Mouse (Mus musculus) liver, embryonic 11.5 days (tissue): ENCODE measurements around the gene Usp33. TPM values are rescaled to one million over a fixed set of nuclear protein-coding genes. Genes with fewer than 3 reads are reported as not detected.
"Not testable (repeated sequence)": the region's sequence is repeated elsewhere in the genome, so short reads cannot be mapped to it uniquely, and the experiment has no call there.

ENCODE experiments used
- ATAC-seq: fragments of 200-750 bp; cut with Nextera tagmentation; replicated peaks from 2 replicates; pipeline ENCODE4 v1.8.0; 2017; ENCODE audit warnings: moderate number of reproducible peaks, mild to moderate bottlenecking, moderate TSS enrichment, moderate library complexity; ENCODE audit not compliant: low FRiP score
- DNase-seq: peaks from one replicate; pipeline ENCODE4 v3.0.0-alpha.2; 2017; ENCODE audit warnings: low spot score
- H3K27ac ChIP-seq: fragments of 300-500 bp; sonication (generic); 2 replicates; pipeline ENCODE4 v1.5.1; 2014; ENCODE audit warnings: mild to moderate bottlenecking, low read depth, low read length, control low read depth
- H3K27me3 ChIP-seq: fragments of 300-500 bp; sonication (generic); replicated peaks from 2 replicates; pipeline ENCODE4 v1.6.1; 2014; ENCODE audit warnings: low read length, mixed read lengths; ENCODE audit not compliant: control insufficient read depth, insufficient read depth
- H3K36me3 ChIP-seq: fragments of 300-500 bp; sonication (generic); 2 replicates; pipeline ENCODE4 v1.6.1; 2014; ENCODE audit warnings: mild to moderate bottlenecking, low read length, moderate library complexity, mixed read lengths; ENCODE audit not compliant: control insufficient read depth, insufficient read depth
- H3K4me1 ChIP-seq: fragments of 300-500 bp; sonication (generic); replicated peaks from 2 replicates; pipeline ENCODE4 v1.6.1; 2014; ENCODE audit warnings: low read length, mixed read lengths; ENCODE audit not compliant: control insufficient read depth, insufficient read depth
- H3K4me2 ChIP-seq: fragments of 300-500 bp; sonication (generic); 2 replicates; pipeline ENCODE4 v1.6.1; 2014; ENCODE audit warnings: mild to moderate bottlenecking, control low read depth, moderate library complexity
- H3K4me3 ChIP-seq: fragments of 300-500 bp; sonication (generic); 2 replicates; pipeline ENCODE4 v1.5.1; 2014; ENCODE audit warnings: low read depth, low read length, control low read depth
- H3K9ac ChIP-seq: fragments of 300-500 bp; sonication (generic); 2 replicates; pipeline ENCODE4 v1.6.1; 2014; ENCODE audit warnings: low read depth, low read length, control low read depth
- H3K9me3 ChIP-seq: fragments of 300-500 bp; sonication (generic); 2 replicates; pipeline ENCODE4 v1.6.1; 2016; ENCODE audit warnings: low read length, inconsistent platforms, mixed read lengths; ENCODE audit not compliant: control insufficient read depth
- WGBS: fragments of 180-500 bp; shearing (Covaris S2); extraction: QIAGEN DNeasy Blood & Tissue Kit; methylation state at CpG from one replicate; pipeline ENCODE4 v1.1.7; 2014; 5-methylcytosine and 5-hydroxymethylcytosine counted together
- polyA plus RNA-seq: library from polyadenylated mRNA; unstranded; fragments of >200 nt; fragmentation: Nextera tagmentation; extraction: Ambion mirVana; gene quantifications from 2 replicates; pipeline ENCODE4 v1.2.1, GENCODE M21; 2014

Gene Usp33
- polyA plus RNA-seq, 1 experiment from 2014 or later = 42.0 TPM

GRCm38 (mm10) chr3:152309250-152309645 lies 37.0 kb upstream of the Usp33 start:
- no peak overlapping the region for H3K4me2 ChIP-seq
- no peaks in the 10 kb centered on the region for H3K9me3 ChIP-seq
- DNase-seq (no peak), ATAC-seq (0 out of 2 replicates have a peak, but pooled peaks have one; percentile 11)
- H3K27me3 ChIP-seq = no peaks in the 10 kb centered on the region
- WGBS = 83% methylated on average over 9 of the region's 9 CpGs
- H3K4me1 ChIP-seq = peaks cover 15% of the 10 kb centered on the region
- peak overlapping the region; percentile 41; the same call in 1 of the 2 replicates for H3K27ac ChIP-seq
- no peak overlapping the region for H3K9ac ChIP-seq
- H3K36me3 ChIP-seq = peaks cover 7% of the 10 kb centered on the region
- no peak overlapping the region for H3K4me3 ChIP-seq

- H3K36me3 ChIP-seq, H3K9ac ChIP-seq, H3K4me1 ChIP-seq, H3K9me3 ChIP-seq, H3K27me3 ChIP-seq, DNase-seq, H3K4me3 ChIP-seq, ATAC-seq, H3K27ac ChIP-seq, H3K4me2 ChIP-seq: not testable (repeated sequence)
- WGBS = 79% methylated on average over 14 of the region's 14 CpGs
Observed at GRCm38 (mm10) chr3:152314666-152315065, 31.6 kb upstream of the Usp33 start.

GRCm38 (mm10) chr3:152315613-152316012 lies 30.7 kb upstream of the Usp33 start:
- Histone ChIP-seq H3K27ac (no peak overlapping the region), H3K36me3 (peaks cover 9% of the 10 kb centered on the region), H3K9me3 (no peaks in the 10 kb centered on the region), H3K4me3 (no peak overlapping the region), H3K4me1 (0 out of 2 replicates have a peak, but pooled peaks cover 2% of the 10 kb centered on the region), H3K4me2 (no peak overlapping the region), H3K9ac (no peak overlapping the region), H3K27me3 (no peaks in the 10 kb centered on the region)
- ATAC-seq (peak; percentile 92), DNase-seq (peak; percentile 76)
- 12% methylated on average over 7 of the region's 7 CpGs for WGBS

GRCm38 (mm10) chr3:152316447-152317173 lies 29.7 kb upstream of the Usp33 start:
- peaks cover 13% of the 10 kb centered on the region for H3K36me3 ChIP-seq
- DNase-seq, H3K27ac ChIP-seq, H3K4me1 ChIP-seq, H3K27me3 ChIP-seq, H3K4me3 ChIP-seq, H3K9me3 ChIP-seq, H3K9ac ChIP-seq, H3K4me2 ChIP-seq: not testable (repeated sequence)
- 62% methylated on average over 9 of the region's 9 CpGs for WGBS
- 0 out of 2 replicates have a peak, but pooled peaks have one; percentile 33 for ATAC-seq

GRCm38 (mm10) chr3:152320972-152321645 lies 25.2 kb upstream of the Usp33 start:
- WGBS = 89% methylated on average over 10 of the region's 10 CpGs
- H3K9ac ChIP-seq = no peak overlapping the region
- peaks cover 8% of the 10 kb centered on the region; the same call in 1 of the 2 replicates for H3K36me3 ChIP-seq
- H3K4me1 ChIP-seq = 0 out of 2 replicates have a peak, but pooled peaks cover 2% of the 10 kb centered on the region
- no peak overlapping the region for H3K4me3 ChIP-seq
- H3K9me3 ChIP-seq = no peaks in the 10 kb centered on the region
- DNase-seq (no peak), ATAC-seq (no peak)
- no peak overlapping the region for H3K27ac ChIP-seq
- H3K27me3 ChIP-seq = no peaks in the 10 kb centered on the region
- H3K4me2 ChIP-seq = no peak overlapping the region

GRCm38 (mm10) chr3:152321765-152322547 lies 24.3 kb upstream of the Usp33 start:
- Histone ChIP-seq H3K9ac (no peak overlapping the region), H3K4me1 (0 out of 2 replicates have a peak, but pooled peaks cover 2% of the 10 kb centered on the region), H3K36me3 (peaks cover 8% of the 10 kb centered on the region; the same call in 1 of the 2 replicates), H3K9me3 (no peaks in the 10 kb centered on the region), H3K27ac (no peak overlapping the region), H3K4me2 (no peak overlapping the region), H3K4me3 (no peak overlapping the region), H3K27me3 (no peaks in the 10 kb centered on the region)
- ATAC-seq = no peak
- 91% methylated on average over 8 of the region's 8 CpGs for WGBS
- DNase-seq = no peak

- Histone ChIP-seq H3K36me3 (peaks cover 17% of the 10 kb centered on the region), H3K27ac (no peak overlapping the region), H3K4me2 (no peak overlapping the region), H3K9me3 (no peaks in the 10 kb centered on the region), H3K9ac (no peak overlapping the region), H3K4me1 (no peaks in the 10 kb centered on the region), H3K4me3 (no peak overlapping the region), H3K27me3 (no peaks in the 10 kb centered on the region)
- DNase-seq (no peak), ATAC-seq (no peak)
- 98% methylated on average over 6 of the region's 6 CpGs for WGBS
Observed at GRCm38 (mm10) chr3:152332104-152332503, 14.2 kb upstream of the Usp33 start.

GRCm38 (mm10) chr3:152332545-152333300 lies 13.6 kb upstream of the Usp33 start:
- H3K27ac ChIP-seq = no peak overlapping the region

More at GRCm38 (mm10) chr3:152332545-152333300, 13.6 kb upstream of the Usp33 start:
- Histone ChIP-seq H3K4me3 (no peak overlapping the region), H3K9ac (no peak overlapping the region), H3K36me3 (peaks cover 23% of the 10 kb centered on the region), H3K27me3 (no peaks in the 10 kb centered on the region), H3K4me2 (no peak overlapping the region), H3K4me1 (no peaks in the 10 kb centered on the region), H3K9me3 (no peaks in the 10 kb centered on the region)
- 89% methylated on average over 15 of the region's 15 CpGs for WGBS
- ATAC-seq = no peak
- no peak for DNase-seq
